Comparison of ENCODE assay signal across 13 mouse cellular contexts in genomic region chr8:66772653-66773052, GRCm38 (mm10).
DNase-seq lines count a peak whose midpoint lies in the region; ATAC-seq lines count a peak whose summit lies in the region.
"Had no signal": no experiment of that assay in that cellular context is flagged by ENCODE, and none has a peak within 500 bp of the region (broad histone marks: within the 10 kb centered on the region; RNA-seq: fewer than 3 reads in every experiment).

No protein-coding gene starts in this region.

- no peak for ATAC-seq in megakaryocyte, adult 5-6 weeks (ENCODE audit: poor library complexity, severe bottlenecking)
- ATAC-seq: Patski had no signal

- intact Hi-C loops in heart, postnatal 36 days (cut with DNase I): no loop called here

- DNase-seq in gastrocnemius, adult 18-20 months (ENCODE audit: low spot score): peak; percentile 23
- DNase-seq in gastrocnemius, postnatal 10 days: no peak
- DNase-seq in 416B (ENCODE audit: low read depth): peak; percentile 18
- DNase-seq in heart, adult 8-10 months (ENCODE audit: low spot score): peak; percentile 49
- peak; percentile 8 to 24 for DNase-seq in heart, postnatal 36 days
- no peak for DNase-seq in spleen, postnatal 36 days (ENCODE audit: low spot score in 2 of 2)
- DNase-seq in adrenal gland, postnatal 14 days: no peak
- DNase-seq: adrenal gland, postnatal 25 days; cerebellum, adult 11-12 months; spleen, adult 18-20 months; thymus, adult 2 months had no signal

Comparison
In these comparisons a context has a peak if more than half of its experiments do, and no peak if none do; other contexts are left out.
1. DNase-seq: peak in gastrocnemius, adult 18-20 months (single experiment), 416B (single experiment), heart, adult 8-10 months (single experiment) and heart, postnatal 36 days (2 of 2); none in gastrocnemius, postnatal 10 days (single experiment), spleen, postnatal 36 days (0 of 2) and adrenal gland, postnatal 14 days (single experiment).